Mouse (Mus musculus) MEL (cell line): ENCODE results near the gene Ccdc167. TPM values are rescaled to one million over a fixed set of nuclear protein-coding genes. Genes with fewer than 3 reads are reported as not detected.
"Not testable (repeated sequence)": the region's sequence is repeated elsewhere in the genome, so short reads cannot be mapped to it uniquely, and the experiment has no call there.

ENCODE experiments used
- DNase-seq: peaks from one replicate; pipeline ENCODE4 v3.0.0; 2011; ENCODE audit warnings: low read depth, low spot score
- H3K27ac ChIP-seq: 2 replicates; pipeline ENCODE4 v1.5.1; 2012; ENCODE audit warnings: low read depth, mild to moderate bottlenecking, control low read depth, low read length, moderate library complexity; ENCODE audit not compliant: control insufficient read depth
- H3K27me3 ChIP-seq, 2 experiments: fragments of 150-350 bp in 1 of 2; sonication (generic) in 1 of 2; 2 replicates each; pipeline ENCODE4 v1.6.1; 2012; ENCODE audit warnings: low read length in 2 of 2, mild to moderate bottlenecking in 2 of 2, improper control_type of control experiment in 1 of 2, moderate library complexity in 1 of 2; ENCODE audit not compliant: insufficient read depth in 2 of 2, control insufficient read depth in 1 of 2
- H3K36me3 ChIP-seq, 2 experiments: 2 replicates each; pipeline ENCODE4 v1.6.1; 2012 to 2014; ENCODE audit warnings: low read length in 2 of 2, improper control_type of control experiment in 1 of 2, inconsistent platforms in 1 of 2, mild to moderate bottlenecking in 1 of 2; ENCODE audit not compliant: insufficient read depth in 2 of 2, control insufficient read depth in 1 of 2
- H3K4me1 ChIP-seq, 2 experiments: fragments of 150-350 bp in 1 of 2; sonication (generic) in 1 of 2; 2 replicates each; pipeline ENCODE4 v1.6.1; 2012; ENCODE audit warnings: low read length in 2 of 2, improper control_type of control experiment in 1 of 2, mild to moderate bottlenecking in 1 of 2; ENCODE audit not compliant: insufficient read depth in 2 of 2, control insufficient read depth in 1 of 2
- H3K4me3 ChIP-seq, 2 experiments: fragments of 150-350 bp in 1 of 2; sonication (generic) in 1 of 2; 2 replicates each; pipeline ENCODE4 v1.5.1; 2012; ENCODE audit warnings: low read depth in 2 of 2, low read length in 2 of 2, mild to moderate bottlenecking in 2 of 2, moderate library complexity in 2 of 2, control low read depth in 1 of 2, improper control_type of control experiment in 1 of 2; ENCODE audit not compliant: control insufficient read depth in 1 of 2, insufficient read depth in 1 of 2
- H3K79me2 ChIP-seq: 2 replicates; pipeline ENCODE4 v1.6.1; 2012; ENCODE audit warnings: mild to moderate bottlenecking, low read length, moderate library complexity; ENCODE audit not compliant: control insufficient read depth, poor library complexity, insufficient read depth
- H3K9ac ChIP-seq: 2 replicates; pipeline ENCODE4 v1.6.1; 2012; ENCODE audit warnings: low read depth, mild to moderate bottlenecking, control low read depth, low read length, moderate library complexity; ENCODE audit not compliant: control insufficient read depth, poor library complexity, severe bottlenecking
- H3K9me3 ChIP-seq: fragments of 150-350 bp; sonication (generic); replicated peaks from 2 replicates; pipeline ENCODE4 v1.6.1; 2012; ENCODE audit warnings: mild to moderate bottlenecking, low read length, improper control_type of control experiment, moderate library complexity; ENCODE audit not compliant: insufficient read depth
- CHD1 ChIP-seq: IDR thresholded peaks from 2 replicates; pipeline ENCODE4 v1.6.1; 2012; ENCODE audit warnings: low read depth, mild to moderate bottlenecking, inconsistent platforms, low read length, improper control_type of control experiment
- CHD2 ChIP-seq: IDR thresholded peaks from 2 replicates; pipeline ENCODE4 v1.6.1; 2011; ENCODE audit warnings: low read length, improper control_type of control experiment
- CTCF ChIP-seq, 3 experiments: IDR thresholded peaks in 2 of 3; conservative IDR thresholded peaks in 1 of 3; 2 replicates each; pipeline ENCODE4 v1.5.1; 2011 to 2012; ENCODE audit warnings: low read length in 3 of 3, low read depth in 2 of 3, mild to moderate bottlenecking in 2 of 3, improper control_type of control experiment in 1 of 3, inconsistent platforms in 1 of 3, mixed read lengths in 1 of 3, moderate library complexity in 1 of 3; ENCODE audit not compliant: control insufficient read depth in 1 of 3, insufficient read depth in 1 of 3, poor library complexity in 1 of 3, severe bottlenecking in 1 of 3
- E2F4 ChIP-seq: IDR thresholded peaks from 2 replicates; pipeline ENCODE4 v1.6.1; 2011; ENCODE audit warnings: low read depth, low read length, improper control_type of control experiment, borderline replicate concordance
- ELF1 ChIP-seq: IDR thresholded peaks from 2 replicates; pipeline ENCODE4 v1.6.1; 2014; ENCODE audit warnings: low read depth, mild to moderate bottlenecking, inconsistent platforms, low read length, improper control_type of control experiment, moderate library complexity
- EP300 ChIP-seq, 2 experiments: IDR thresholded peaks; 2 replicates each; pipeline ENCODE4 v1.6.1; 2011; ENCODE audit warnings: improper control_type of control experiment in 2 of 2, low read length in 2 of 2, low read depth in 1 of 2, mild to moderate bottlenecking in 1 of 2
- GABPA ChIP-seq: IDR thresholded peaks from 2 replicates; pipeline ENCODE4 v1.6.1; 2012; ENCODE audit warnings: low read depth, mild to moderate bottlenecking, inconsistent platforms, low read length, improper control_type of control experiment, moderate library complexity
- HCFC1 ChIP-seq: IDR thresholded peaks from 2 replicates; pipeline ENCODE4 v1.6.1; 2012; ENCODE audit warnings: low read depth, mild to moderate bottlenecking, inconsistent platforms, low read length, improper control_type of control experiment, moderate library complexity
- KAT2A ChIP-seq: conservative IDR thresholded peaks from 2 replicates; pipeline ENCODE4 v1.6.1; 2012; ENCODE audit warnings: low read depth, low read length, improper control_type of control experiment, inconsistent platforms
- MAX ChIP-seq: IDR thresholded peaks from 2 replicates; pipeline ENCODE4 v1.6.1; 2011; ENCODE audit warnings: low read length, improper control_type of control experiment
- MAZ ChIP-seq: IDR thresholded peaks from 2 replicates; pipeline ENCODE4 v1.6.1; 2012; ENCODE audit warnings: low read depth, mild to moderate bottlenecking, inconsistent platforms, low read length, improper control_type of control experiment
- MEF2A ChIP-seq: IDR thresholded peaks from 2 replicates; pipeline ENCODE4 v1.6.1; 2014; ENCODE audit warnings: low read depth, mild to moderate bottlenecking, inconsistent platforms, low read length, improper control_type of control experiment; ENCODE audit not compliant: poor library complexity, insufficient replicate concordance, severe bottlenecking; ENCODE audit errors: extremely low read depth
- MXI1 ChIP-seq: IDR thresholded peaks from 2 replicates; pipeline ENCODE4 v1.6.1; 2011; ENCODE audit warnings: mild to moderate bottlenecking, low read depth, low read length, improper control_type of control experiment
- MYB ChIP-seq: IDR thresholded peaks from 2 replicates; pipeline ENCODE4 v1.6.1; 2011; ENCODE audit warnings: mild to moderate bottlenecking, low read depth, low read length, improper control_type of control experiment
- POLR2A ChIP-seq, 2 experiments: IDR thresholded peaks; 2 replicates each; pipeline ENCODE4 v1.6.1; 2011 to 2012; ENCODE audit warnings: low read length in 2 of 2, mild to moderate bottlenecking in 2 of 2, control low read depth in 1 of 2, improper control_type of control experiment in 1 of 2, low read depth in 1 of 2, moderate library complexity in 1 of 2; ENCODE audit not compliant: control insufficient read depth in 1 of 2, insufficient read depth in 1 of 2, poor library complexity in 1 of 2
- TAL1 ChIP-seq: IDR thresholded peaks from 2 replicates; pipeline ENCODE4 v1.6.1; 2012; ENCODE audit warnings: mild to moderate bottlenecking, inconsistent platforms, low read length, moderate library complexity, mixed read lengths
- TBP ChIP-seq: IDR thresholded peaks from 2 replicates; pipeline ENCODE4 v1.8.0; 2011; ENCODE audit warnings: low read depth, low read length, improper control_type of control experiment
- USF1 ChIP-seq: IDR thresholded peaks from 2 replicates; pipeline ENCODE4 v1.6.1; 2014; ENCODE audit warnings: low read depth, mild to moderate bottlenecking, inconsistent platforms, low read length, improper control_type of control experiment, moderate library complexity
- ZMIZ1 ChIP-seq: IDR thresholded peaks from 2 replicates; pipeline ENCODE4 v1.6.1; 2012; ENCODE audit warnings: low read depth, mild to moderate bottlenecking, inconsistent platforms, low read length, improper control_type of control experiment, moderate library complexity
- ZNF384 ChIP-seq: IDR thresholded peaks from 2 replicates; pipeline ENCODE4 v1.6.1; 2012; ENCODE audit warnings: low read depth, mild to moderate bottlenecking, inconsistent platforms, low read length, improper control_type of control experiment
- polyA plus RNA-seq, 2 experiments: library from polyadenylated mRNA; stranded (reverse) in 1 of 2; unstranded in 1 of 2; fragments of >175 nt in 1 of 2; fragments of >200 nt in 1 of 2; gene quantifications; 2 replicates each; pipeline versions ENCODE4 v1.2.1 to v1.2.4; 2012; ENCODE audit warnings: low replicate concordance in 2 of 2, low read depth in 1 of 2; ENCODE audit not compliant: insufficient read length in 2 of 2, insufficient read depth in 1 of 2, missing spikeins in 1 of 2
- total RNA-seq: library from RNA; depleted of rRNA; stranded (reverse); fragments of 300-350 nt; gene quantifications from 2 replicates; pipeline ENCODE4 v1.2.3, GENCODE M21; 2012

Ccdc167 gene
- total and polyA plus RNA-seq, 3 experiments = 12.1 to 13.4 TPM; not detected in 1

GRCm38 (mm10) chr17:29713734-29714133 lies 3.1 kb downstream of the Ccdc167 start:
- H3K27ac ChIP-seq, H3K27me3 ChIP-seq, H3K4me3 ChIP-seq, H3K9me3 ChIP-seq, H3K79me2 ChIP-seq: not testable (repeated sequence)
- peak; percentile 55 for DNase-seq
- H3K36me3 ChIP-seq = peaks cover 0 to 17% of the 10 kb centered on the region in 2 experiments; a peak in 2 of 4 replicates
- H3K4me1 ChIP-seq = peaks cover 4 to 22% of the 10 kb centered on the region in 2 experiments; a peak in 3 of 4 replicates
- TF ChIP-seq TBP (peak; percentile 86), CTCF (IDR thresholded peaks at IDR 0.05 in 2 of 3, conservative IDR thresholded peaks at IDR 0.05 in 1 of 3; ENCODE audit: control insufficient read depth in 1 of 3, insufficient read depth in 1 of 3, low read depth in 2 of 3, low read length in 3 of 3, poor library complexity in 1 of 3, severe bottlenecking in 1 of 3) (peak in 1 of 3 experiments; percentile 3; a peak in 1 of 6 replicates), ZNF384 (0 out of 2 replicates have a peak, but pooled peaks have one; percentile 60)
- TF ChIP-seq, all 39 proteins: peak for 3; not testable (repeated sequence) for 36
- H3K9ac ChIP-seq = not testable (repeated sequence)

GRCm38 (mm10) chr17:29712565-29712964 lies 4.3 kb downstream of the Ccdc167 start:
- Histone ChIP-seq H3K79me2 (peaks cover 6% of the 10 kb centered on the region), H3K36me3 (peaks cover 0 to 17% of the 10 kb centered on the region in 2 experiments; a peak in 2 of 4 replicates), H3K9me3 (no peaks in the 10 kb centered on the region), H3K4me3 (no peak overlapping the region), H3K9ac (no peak overlapping the region), H3K4me1 (peaks cover 7 to 26% of the 10 kb centered on the region in 2 experiments; a peak in 3 of 4 replicates), H3K27me3 (no peaks in the 10 kb centered on the region), H3K27ac (no peak overlapping the region)
- DNase-seq = no peak
- TF ChIP-seq EP300 (IDR thresholded peaks at IDR 0.05; ENCODE audit: low read depth in 1 of 2, low read length in 2 of 2) = no peak
- TF ChIP-seq USF1 = no peak
- TF ChIP-seq HCFC1 = no peak
- no peak for TF ChIP-seq MXI1
- TF ChIP-seq POLR2A (IDR thresholded peaks at IDR 0.05; ENCODE audit: control insufficient read depth in 1 of 2, insufficient read depth in 1 of 2, low read depth in 1 of 2, low read length in 2 of 2, poor library complexity in 1 of 2) = no peak
- TF ChIP-seq CHD2 = no peak
- no peak for TF ChIP-seq TAL1
- TF ChIP-seq GABPA = no peak
- no peak for TF ChIP-seq MAX
- no peak for TF ChIP-seq MAZ
- no peak for TF ChIP-seq E2F4
- no peak for TF ChIP-seq CHD1
- TF ChIP-seq MYB = no peak
- no peak for TF ChIP-seq MEF2A
- TF ChIP-seq ELF1 = no peak
- TF ChIP-seq CTCF (IDR thresholded peaks at IDR 0.05 in 2 of 3, conservative IDR thresholded peaks at IDR 0.05 in 1 of 3; ENCODE audit: control insufficient read depth in 1 of 3, insufficient read depth in 1 of 3, low read depth in 2 of 3, low read length in 3 of 3, poor library complexity in 1 of 3, severe bottlenecking in 1 of 3) = no peak
- no peak for TF ChIP-seq ZMIZ1
- no peak for TF ChIP-seq KAT2A
